Mouse (Mus musculus) CH12.LX (cell line): ENCODE results near the gene Ifnl3. TPM values are rescaled to one million over a fixed set of nuclear protein-coding genes. Genes with fewer than 3 reads are reported as not detected.

ENCODE experiments used
- DNase-seq: peaks from one replicate; pipeline ENCODE4 v3.0.0-alpha.2; 2013; ENCODE audit errors: extremely low read depth
- H3K27ac ChIP-seq: 2 replicates; pipeline ENCODE4 v1.5.1; 2012; ENCODE audit warnings: low read depth, mild to moderate bottlenecking, control low read depth, moderate library complexity; ENCODE audit not compliant: insufficient read depth
- H3K27me3 ChIP-seq: replicated peaks from 2 replicates; pipeline ENCODE3; 2012; ENCODE audit warnings: inconsistent platforms
- H3K36me3 ChIP-seq, 2 experiments: replicated peaks in 1 of 2; 2 replicates each; pipeline versions ENCODE3 to v1.6.1; 2012; ENCODE audit warnings: inconsistent platforms in 1 of 2, low read length in 1 of 2, mild to moderate bottlenecking in 1 of 2, mixed read lengths in 1 of 2, moderate library complexity in 1 of 2; ENCODE audit not compliant: control insufficient read depth in 1 of 2, insufficient read depth in 1 of 2
- H3K4me1 ChIP-seq, 2 experiments: 2 replicates each; pipeline ENCODE4 v1.6.1; 2012; ENCODE audit warnings: inconsistent platforms in 1 of 2, moderate library complexity in 1 of 2; ENCODE audit not compliant: insufficient read depth in 2 of 2, control insufficient read depth in 1 of 2
- H3K4me2 ChIP-seq: 2 replicates; pipeline ENCODE4 v1.6.1; 2012; ENCODE audit warnings: low read depth, mild to moderate bottlenecking, control low read depth; ENCODE audit not compliant: poor library complexity, insufficient read depth, severe bottlenecking
- H3K4me3 ChIP-seq, 3 experiments: fragments of 150-350 bp in 1 of 3; sonication (generic) in 1 of 3; replicated peaks in 1 of 3; 2 replicates each; pipeline versions ENCODE3 to v1.5.1; 2011 to 2012; ENCODE audit warnings: low read depth in 2 of 3, low read length in 2 of 3, mild to moderate bottlenecking in 2 of 3, moderate library complexity in 2 of 3, control low read depth in 1 of 3, improper control_type of control experiment in 1 of 3, inconsistent platforms in 1 of 3, mixed read lengths in 1 of 3; ENCODE audit not compliant: poor library complexity in 1 of 3
- H3K79me2 ChIP-seq: replicated peaks from 2 replicates; pipeline ENCODE4 v1.6.1; 2012; ENCODE audit warnings: mild to moderate bottlenecking, moderate library complexity; ENCODE audit not compliant: control insufficient read depth, poor library complexity, insufficient read depth, severe bottlenecking; ENCODE audit errors: extremely low read depth
- H3K9ac ChIP-seq: 2 replicates; pipeline ENCODE4 v1.6.1; 2012; ENCODE audit warnings: low read depth, mild to moderate bottlenecking, control low read depth, moderate library complexity; ENCODE audit not compliant: insufficient read depth
- H3K9me3 ChIP-seq: replicated peaks from 2 replicates; pipeline ENCODE3; 2012; ENCODE audit warnings: low read length, inconsistent platforms, mixed read lengths
- CHD1 ChIP-seq: IDR thresholded peaks from 2 replicates; pipeline ENCODE4 v1.6.1; 2012; ENCODE audit warnings: low read depth, low read length, improper control_type of control experiment, inconsistent platforms
- CTCF ChIP-seq, 2 experiments: IDR thresholded peaks in 1 of 2; conservative IDR thresholded peaks in 1 of 2; 2 replicates each; pipeline ENCODE4 v1.5.1; 2011 to 2012; ENCODE audit warnings: low read depth in 2 of 2, low read length in 2 of 2, improper control_type of control experiment in 1 of 2, inconsistent platforms in 1 of 2, mild to moderate bottlenecking in 1 of 2, moderate library complexity in 1 of 2
- E2F4 ChIP-seq: IDR thresholded peaks from 2 replicates; pipeline ENCODE4 v1.6.1; 2011; ENCODE audit warnings: low read depth, low read length, improper control_type of control experiment; ENCODE audit not compliant: insufficient replicate concordance
- IRF4 ChIP-seq: IDR thresholded peaks from 2 replicates; pipeline ENCODE4 v1.6.1; 2014; ENCODE audit warnings: low read depth, mild to moderate bottlenecking, inconsistent platforms, low read length, improper control_type of control experiment
- JUND ChIP-seq: conservative IDR thresholded peaks from 2 replicates; pipeline ENCODE4 v1.6.1; 2011; ENCODE audit warnings: low read depth, low read length, improper control_type of control experiment
- KAT2A ChIP-seq: IDR thresholded peaks from 2 replicates; pipeline ENCODE4 v1.6.1; 2012; ENCODE audit warnings: low read length, improper control_type of control experiment, inconsistent platforms; ENCODE audit not compliant: insufficient replicate concordance
- MAFK ChIP-seq: IDR thresholded peaks from 2 replicates; pipeline ENCODE4 v1.6.1; 2011; ENCODE audit warnings: low read length, improper control_type of control experiment; ENCODE audit not compliant: insufficient replicate concordance
- MAX ChIP-seq: IDR thresholded peaks from 2 replicates; pipeline ENCODE4 v1.6.1; 2011; ENCODE audit warnings: low read length, improper control_type of control experiment
- MEF2A ChIP-seq: IDR thresholded peaks from 2 replicates; pipeline ENCODE4 v1.6.1; 2014; ENCODE audit warnings: low read depth, mild to moderate bottlenecking, inconsistent platforms, low read length, improper control_type of control experiment, borderline replicate concordance
- MXI1 ChIP-seq: IDR thresholded peaks from 2 replicates; pipeline ENCODE4 v1.6.1; 2011; ENCODE audit warnings: mild to moderate bottlenecking, low read depth, low read length, improper control_type of control experiment
- MYC ChIP-seq: IDR thresholded peaks from 2 replicates; pipeline ENCODE4 v1.6.1; 2011; ENCODE audit warnings: low read depth, mild to moderate bottlenecking, improper control_type of control experiment, low read length
- NELFE ChIP-seq: IDR thresholded peaks from 2 replicates; pipeline ENCODE4 v1.6.1; 2011; ENCODE audit warnings: low read depth, low read length, improper control_type of control experiment
- NRF1 ChIP-seq: IDR thresholded peaks from 2 replicates; pipeline ENCODE4 v1.6.1; 2014; ENCODE audit warnings: low read depth, mild to moderate bottlenecking, inconsistent platforms, low read length, improper control_type of control experiment, moderate library complexity
- POLR2A ChIP-seq: IDR thresholded peaks from 2 replicates; pipeline ENCODE4 v1.6.1; 2011; ENCODE audit warnings: low read depth, mild to moderate bottlenecking, improper control_type of control experiment, low read length
- POLR2AphosphoS2 ChIP-seq: IDR thresholded peaks from 2 replicates; pipeline ENCODE4 v1.6.1; 2011; ENCODE audit warnings: low read depth, low read length, improper control_type of control experiment
- RAD21 ChIP-seq: IDR thresholded peaks from 2 replicates; pipeline ENCODE4 v1.6.1; 2011; ENCODE audit warnings: low read depth, mild to moderate bottlenecking, low read length, improper control_type of control experiment, moderate library complexity
- RCOR1 ChIP-seq: conservative IDR thresholded peaks from 2 replicates; pipeline ENCODE4 v1.6.1; 2012; ENCODE audit warnings: low read depth, mild to moderate bottlenecking, inconsistent platforms, low read length, improper control_type of control experiment
- SIN3A ChIP-seq: IDR thresholded peaks from 2 replicates; pipeline ENCODE4 v1.6.1; 2012; ENCODE audit warnings: low read length, improper control_type of control experiment, inconsistent platforms
- TBP ChIP-seq: conservative IDR thresholded peaks from 2 replicates; pipeline ENCODE4 v1.6.1; 2011; ENCODE audit warnings: low read depth, low read length, improper control_type of control experiment
- UBTF ChIP-seq: IDR thresholded peaks from 2 replicates; pipeline ENCODE4 v1.6.1; 2012; ENCODE audit warnings: low read depth, mild to moderate bottlenecking, inconsistent platforms, low read length, improper control_type of control experiment, moderate library complexity
- USF1 ChIP-seq: IDR thresholded peaks from 2 replicates; pipeline ENCODE4 v1.6.1; 2014; ENCODE audit warnings: low read depth, mild to moderate bottlenecking, inconsistent platforms, low read length, improper control_type of control experiment
- ZC3H11A ChIP-seq: IDR thresholded peaks from 2 replicates; pipeline ENCODE4 v1.6.1; 2012; ENCODE audit warnings: low read depth, mild to moderate bottlenecking, inconsistent platforms, low read length, improper control_type of control experiment
- ZKSCAN1 ChIP-seq: IDR thresholded peaks from 2 replicates; pipeline ENCODE4 v1.6.1; 2012; ENCODE audit warnings: low read depth, inconsistent platforms, low read length, improper control_type of control experiment, borderline replicate concordance
- ZMIZ1 ChIP-seq: IDR thresholded peaks from 2 replicates; pipeline ENCODE4 v1.6.1; 2012; ENCODE audit warnings: low read depth, mild to moderate bottlenecking, inconsistent platforms, low read length, improper control_type of control experiment
- ZNF384 ChIP-seq: IDR thresholded peaks from 2 replicates; pipeline ENCODE4 v1.6.1; 2012; ENCODE audit warnings: low read depth, low read length, improper control_type of control experiment, inconsistent platforms
- dilution Hi-C: fragments of 300-500 bp; cut with MboI; formaldehyde crosslinking; loops from 2 replicates; pipeline ENCODE4 v1.14.3; 2020; ENCODE audit warnings: low sequenced_read_pairs; ENCODE audit not compliant: extremely low pct_unique_long_range_greater_than_20kb, extremely low pct_ligation_motif_present
- in situ Hi-C: fragments of 300-500 bp; cut with MboI; formaldehyde crosslinking; loops from 3 replicates; pipeline ENCODE4 v1.14.3; 2019; ENCODE audit warnings: low sequenced_read_pairs, low pct_ligation_motif_present, low pct_unique_long_range_greater_than_20kb, mixed read lengths
- polyA plus RNA-seq: library from polyadenylated mRNA; unstranded; fragments of >175 nt; gene quantifications from 2 replicates; pipeline ENCODE4 v1.2.1, GENCODE M21; 2012; ENCODE audit warnings: low read depth; ENCODE audit not compliant: insufficient read length
- total RNA-seq, 2 experiments: library from RNA; depleted of rRNA; stranded (reverse); fragments of 300-350 nt in 1 of 2; fragments of >200 nt in 1 of 2; gene quantifications; 2 replicates each; pipeline ENCODE4 v1.2.3; 2012 to 2014

Gene Ifnl3
- total and polyA plus RNA-seq, 3 experiments, result not detected

DNA sequence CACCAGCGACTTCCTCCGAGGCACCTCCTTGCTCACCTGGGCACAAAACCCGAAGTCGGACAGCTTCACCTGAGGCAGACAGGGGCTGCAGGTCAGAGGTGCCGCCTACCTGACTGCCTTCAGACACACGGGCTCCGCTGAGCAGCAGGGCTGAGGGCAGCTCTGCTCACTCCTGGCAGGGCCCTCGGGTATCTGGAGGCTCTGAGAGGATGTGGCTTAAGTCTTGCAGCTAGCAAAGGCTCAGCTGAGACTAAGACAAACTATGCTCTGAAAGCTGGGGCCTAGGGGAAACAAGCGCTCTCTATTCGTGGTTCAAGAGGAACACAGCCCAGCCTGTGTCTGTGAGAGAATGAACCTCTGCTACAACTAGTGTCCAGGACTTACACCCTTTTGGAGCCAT, 38.2 kb downstream of the Ifnl3 start:
- dilution Hi-C loops, result no loop called here
- peaks cover 62 to 84% of the 10 kb centered on the region in 2 experiments for H3K36me3 ChIP-seq
- DNase-seq, result no peak

DNA sequence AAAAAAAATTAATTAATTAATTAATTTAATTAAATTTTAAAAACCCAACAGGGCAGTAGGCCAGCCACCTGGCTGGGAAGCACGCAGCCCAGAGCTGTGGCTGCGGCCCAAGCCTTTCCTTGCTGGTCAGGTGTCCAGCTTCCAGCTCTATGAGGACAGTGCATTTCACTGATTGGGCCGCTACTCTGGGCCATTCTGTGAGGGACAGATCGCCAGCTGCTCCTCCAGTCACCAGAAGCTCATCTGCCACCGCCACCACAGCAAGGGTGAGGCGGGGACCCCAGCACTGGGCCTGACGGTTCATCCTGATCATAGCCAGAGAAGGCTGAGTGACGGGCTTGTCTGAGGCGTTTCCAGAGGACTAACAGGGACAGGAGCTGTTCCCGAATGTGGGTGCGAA, 39.3 kb downstream of the Ifnl3 start:
- Histone ChIP-seq H3K27me3 (no peaks in the 10 kb centered on the region), H3K4me2 (no peak overlapping the region), H3K9ac (no peak overlapping the region), H3K4me3 (no peak overlapping the region), H3K79me2 (no peaks in the 10 kb centered on the region), H3K9me3 (no peaks in the 10 kb centered on the region), H3K27ac (no peak overlapping the region), H3K4me1 (peaks cover 0 to 17% of the 10 kb centered on the region in 2 experiments; a peak in 2 of 4 replicates), H3K36me3 (peaks cover 73 to 93% of the 10 kb centered on the region in 2 experiments)
- no peak for DNase-seq
- dilution Hi-C loops (no loop called here), in situ Hi-C loops (no loop called here)
- no peak for TF ChIP-seq MAX
- TF ChIP-seq TBP, result no peak
- TF ChIP-seq RCOR1, result no peak
- no peak for TF ChIP-seq USF1
- TF ChIP-seq POLR2AphosphoS2, result no peak
- TF ChIP-seq ZC3H11A, result no peak
- TF ChIP-seq CHD1, result no peak
- no peak for TF ChIP-seq MEF2A
- no peak for TF ChIP-seq ZMIZ1
- TF ChIP-seq MXI1, result no peak
- no peak for TF ChIP-seq KAT2A
- no peak for TF ChIP-seq UBTF
- TF ChIP-seq ZKSCAN1, result no peak
- TF ChIP-seq IRF4, result no peak
- TF ChIP-seq CTCF (conservative IDR thresholded peaks at IDR 0.05 in 1 of 2, IDR thresholded peaks at IDR 0.05 in 1 of 2; ENCODE audit: low read depth in 2 of 2, low read length in 2 of 2), result no peak
- TF ChIP-seq SIN3A, result no peak
- TF ChIP-seq NRF1, result no peak
- no peak for TF ChIP-seq NELFE
- TF ChIP-seq RAD21, result no peak

More for the DNA sequence above, 38.2 kb downstream of the Ifnl3 start:
- H3K27me3 ChIP-seq, result no peaks in the 10 kb centered on the region
- TF ChIP-seq ZNF384 (no peak), MYC (no peak), E2F4 (no peak), TBP (no peak), POLR2A (no peak), MAFK (no peak), MXI1 (no peak), JUND (no peak)
- TF ChIP-seq, all 38 proteins: peak for 0
- Histone ChIP-seq H3K79me2 (no peaks in the 10 kb centered on the region), H3K4me1 (peaks cover 0 to 25% of the 10 kb centered on the region in 2 experiments; a peak in 2 of 4 replicates), H3K4me3 (no peak overlapping the region), H3K4me2 (no peak overlapping the region), H3K9me3 (no peaks in the 10 kb centered on the region), H3K9ac (no peak overlapping the region), H3K27ac (no peak overlapping the region)
- in situ Hi-C loops, result no loop called here
